Mouse (Mus musculus) splenic B cell, adult 2 months (primary cell): ENCODE results near the gene Mrps30.

Experiments used
- DNase-seq: peaks from one replicate; pipeline ENCODE4 v3.0.0-alpha.2; 2011; ENCODE audit warnings: low read depth, low spot score
- H3K27me3 ChIP-seq: 2 replicates; pipeline ENCODE4 v1.6.1; 2012; ENCODE audit warnings: mild to moderate bottlenecking, low read length, moderate library complexity, mixed read lengths; ENCODE audit not compliant: control insufficient read depth, poor library complexity, insufficient read depth, severe bottlenecking
- H3K36me3 ChIP-seq: 2 replicates; pipeline ENCODE4 v1.6.1; 2012; ENCODE audit warnings: mild to moderate bottlenecking, low read length, moderate library complexity, mixed read lengths; ENCODE audit not compliant: control insufficient read depth, poor library complexity, insufficient read depth, severe bottlenecking

Mrps30 gene

DNA sequence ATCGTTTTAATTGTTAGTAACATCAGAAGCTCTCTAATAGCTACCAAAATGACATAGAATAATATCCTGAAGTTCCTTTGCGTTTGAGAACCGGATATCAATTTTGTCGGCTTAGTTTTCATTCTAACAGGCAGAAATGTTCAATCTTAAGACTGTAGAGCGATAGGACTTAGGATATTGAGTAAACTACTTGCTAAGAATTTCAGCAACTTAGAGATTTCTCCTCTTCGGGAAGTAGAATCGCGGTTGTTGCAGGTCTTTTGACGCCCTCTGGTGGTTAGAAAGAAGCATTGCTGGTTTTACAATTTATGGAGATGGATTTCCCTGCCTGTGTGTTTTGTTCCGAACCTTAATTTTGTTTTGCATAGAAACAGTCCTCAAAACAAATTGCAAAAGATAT is 36.8 kb downstream of the Mrps30 start:
- H3K36me3 ChIP-seq, result no peaks in the 10 kb centered on the region
- DNase-seq, result peak; percentile 27

More for the DNA sequence above, 36.8 kb downstream of the Mrps30 start:
- no peaks in the 10 kb centered on the region for H3K27me3 ChIP-seq
